Mouse (Mus musculus) urinary bladder, postnatal 4 days (tissue): Measurements from ENCODE around the gene 1700029J07Rik.

ENCODE experiments used
- DNase-seq, 2 experiments: peaks; one replicate each; pipeline ENCODE4 v3.0.0; 2021 to 2022; ENCODE audit warnings: low spot score in 2 of 2

The 1700029J07Rik gene

GRCm38 (mm10) chr8:45975126-45975836 is at the start of gene 1700029J07Rik, which contains the start of gene Ufsp2:
Gene 1700029J07Rik (minus strand): TSS chr8:45975252.
Gene Ufsp2 (plus strand): TSS chr8:45975528.
- DNase-seq, result peak; percentile 94 to 98

- no peak for DNase-seq
Observed at GRCm38 (mm10) chr8:46024392-46024791, 49.3 kb upstream of the 1700029J07Rik start.

DNA sequence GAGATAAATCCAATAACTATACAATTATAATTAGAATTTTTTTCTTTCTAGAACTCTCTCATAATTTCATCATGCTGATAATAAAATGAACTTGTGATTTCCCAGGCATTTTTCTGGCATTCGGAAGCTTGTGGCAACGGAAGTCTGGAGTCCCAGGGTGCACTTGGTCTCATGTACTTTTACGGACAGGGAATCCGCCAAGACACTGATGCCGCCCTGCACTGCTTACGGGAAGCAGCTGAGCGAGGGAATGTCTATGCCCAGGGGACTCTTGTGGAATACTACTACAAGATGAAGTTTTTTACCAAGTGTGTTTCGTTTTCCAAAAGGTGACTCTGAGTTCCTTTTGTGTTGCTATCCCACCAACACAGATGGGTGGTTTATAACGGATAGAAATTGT is 47.7 kb upstream of the 1700029J07Rik start:
- DNase-seq, result no peak

DNA sequence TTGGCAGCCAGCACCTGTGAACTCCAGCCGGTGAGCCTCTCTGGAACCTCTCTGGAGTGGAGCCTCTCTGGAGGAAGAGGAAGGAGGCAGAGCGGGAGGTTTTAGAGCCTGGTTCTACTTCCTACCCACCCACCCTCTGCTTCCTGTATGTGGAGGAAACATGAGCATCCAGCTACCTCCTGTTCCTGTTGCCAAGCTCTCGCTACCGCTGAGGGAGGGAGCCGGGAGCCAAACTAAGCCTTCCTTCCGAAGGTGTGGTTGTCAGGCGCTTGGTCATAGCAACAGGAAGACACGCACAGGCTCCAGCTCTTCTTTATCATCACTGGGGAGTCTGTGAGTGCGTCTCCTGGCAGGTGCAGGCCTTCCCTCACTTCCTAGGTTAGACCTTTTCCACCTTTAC is 47.2 kb upstream of the 1700029J07Rik start:
- DNase-seq, result no peak

- no peak for DNase-seq
Observed at GRCm38 (mm10) chr8:46010746-46011680, 36.0 kb upstream of the 1700029J07Rik start.

DNA sequence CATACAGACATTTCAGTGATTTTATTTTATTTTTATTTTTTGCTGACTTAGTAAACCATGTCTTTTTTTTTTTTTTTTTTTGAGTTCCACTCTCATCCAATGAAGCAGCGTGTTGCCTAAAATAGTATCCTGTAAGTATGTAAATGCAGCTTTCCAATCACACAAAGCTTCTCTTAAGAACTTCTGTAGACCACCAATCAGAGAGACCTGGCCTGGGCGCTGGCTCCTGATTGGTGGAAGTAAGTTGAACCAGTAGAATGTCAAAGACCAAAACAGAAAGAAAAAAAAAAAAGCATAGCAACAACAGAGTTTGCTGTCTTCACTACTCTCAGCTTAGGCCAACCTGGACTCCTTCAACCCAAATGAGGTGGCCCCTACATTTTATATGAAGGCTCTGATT is 35.3 kb upstream of the 1700029J07Rik start:
- DNase-seq, result no peak

DNA sequence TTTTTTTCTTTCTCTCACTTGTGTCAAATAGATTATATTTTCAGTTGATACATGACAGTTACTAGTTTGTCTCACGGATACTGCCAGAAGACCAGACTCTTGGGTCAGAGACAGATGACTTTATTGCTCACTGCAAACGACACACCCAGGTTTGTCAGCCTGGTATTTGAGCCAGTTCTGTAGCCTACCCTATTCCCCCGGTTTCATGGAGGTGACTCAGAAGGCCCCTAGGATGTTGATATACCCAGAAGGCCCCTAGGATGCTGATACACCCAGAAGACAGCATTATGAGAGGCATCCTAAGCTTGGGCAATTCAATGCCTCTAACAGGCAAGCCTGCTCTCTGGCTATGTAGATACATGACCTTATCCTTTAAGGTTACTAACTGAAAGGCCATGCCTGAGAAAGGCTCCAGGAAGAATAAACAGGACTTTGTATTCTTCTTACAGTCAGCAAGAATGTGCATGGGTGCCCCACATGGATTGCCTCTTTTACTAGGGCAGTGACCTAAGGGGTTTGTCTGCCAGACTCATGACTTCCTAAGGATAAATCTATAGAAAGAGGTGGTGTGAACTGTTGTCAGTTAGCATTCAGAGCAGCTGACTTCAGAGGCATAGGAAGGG is 32.1 kb upstream of the 1700029J07Rik start:
- DNase-seq, result no peak

DNA sequence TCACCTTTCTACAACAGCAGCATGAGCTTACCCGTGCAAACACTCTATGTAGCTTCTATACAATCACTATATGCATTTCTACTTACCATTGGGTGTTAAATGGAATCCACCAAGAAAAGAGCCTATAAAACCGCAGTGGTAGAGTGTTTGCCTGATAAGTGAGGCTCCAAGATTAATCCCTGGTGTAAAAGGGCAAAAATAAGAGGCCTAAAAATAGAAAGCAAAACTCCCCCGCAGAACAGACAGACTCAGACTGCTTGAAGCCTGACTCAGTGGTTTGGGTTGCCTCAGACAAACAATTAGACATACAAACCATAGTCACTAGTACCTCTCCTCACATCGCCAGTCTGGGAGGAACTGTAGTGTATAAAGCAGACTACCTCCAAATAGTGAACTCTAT is 30.5 kb upstream of the 1700029J07Rik start, which contains the start of gene Ankrd37:
Gene Ankrd37, minus strand, starts transcription at position 112 of the 400 bp plus-strand sequence.
- DNase-seq, result no peak

DNA sequence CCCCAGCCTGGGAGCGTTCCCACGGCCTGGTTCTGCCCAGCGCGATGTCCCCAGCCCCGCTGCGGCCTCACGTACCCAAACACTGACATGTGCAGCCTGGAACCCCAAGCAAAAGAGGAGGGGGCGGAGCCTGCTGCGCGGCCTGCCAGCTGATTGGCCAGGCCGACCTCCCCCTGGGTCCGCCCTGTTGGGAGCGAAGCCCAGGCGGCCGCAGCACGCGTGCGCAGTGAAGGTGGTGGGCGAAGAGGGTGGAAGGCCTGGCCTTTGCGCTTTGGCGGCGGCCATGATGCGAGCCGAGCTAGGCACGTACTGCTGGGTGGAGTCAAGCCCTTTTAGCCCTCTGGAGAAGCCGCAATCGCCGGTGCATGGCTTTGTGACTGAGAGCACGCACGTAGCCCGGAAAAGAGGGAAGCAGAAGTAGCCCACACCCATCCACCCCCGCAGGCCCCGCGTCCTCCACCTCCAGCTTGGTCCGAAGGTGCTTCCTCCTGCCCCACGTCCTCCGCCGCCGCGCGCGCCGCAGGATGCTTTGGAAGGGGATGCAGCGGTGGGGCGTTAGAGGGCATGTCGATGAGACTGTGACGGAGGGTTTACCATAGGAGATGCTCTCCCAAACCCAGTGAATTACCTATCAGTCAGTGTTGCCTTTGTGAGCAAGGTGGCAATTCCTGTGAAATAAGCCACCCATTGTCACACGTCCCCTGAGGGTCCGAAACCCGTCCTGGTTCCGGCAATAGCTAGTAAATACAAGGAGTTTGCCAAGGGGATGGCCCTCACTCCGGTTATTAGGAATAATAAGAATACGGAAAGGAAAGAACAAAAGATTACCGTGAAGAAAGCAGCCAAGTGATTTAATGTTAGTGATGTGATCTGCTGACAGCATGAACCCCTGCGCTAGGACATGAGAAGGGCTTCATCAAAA is 25.0 kb upstream of the 1700029J07Rik start:
- DNase-seq, result peak; percentile 99

DNA sequence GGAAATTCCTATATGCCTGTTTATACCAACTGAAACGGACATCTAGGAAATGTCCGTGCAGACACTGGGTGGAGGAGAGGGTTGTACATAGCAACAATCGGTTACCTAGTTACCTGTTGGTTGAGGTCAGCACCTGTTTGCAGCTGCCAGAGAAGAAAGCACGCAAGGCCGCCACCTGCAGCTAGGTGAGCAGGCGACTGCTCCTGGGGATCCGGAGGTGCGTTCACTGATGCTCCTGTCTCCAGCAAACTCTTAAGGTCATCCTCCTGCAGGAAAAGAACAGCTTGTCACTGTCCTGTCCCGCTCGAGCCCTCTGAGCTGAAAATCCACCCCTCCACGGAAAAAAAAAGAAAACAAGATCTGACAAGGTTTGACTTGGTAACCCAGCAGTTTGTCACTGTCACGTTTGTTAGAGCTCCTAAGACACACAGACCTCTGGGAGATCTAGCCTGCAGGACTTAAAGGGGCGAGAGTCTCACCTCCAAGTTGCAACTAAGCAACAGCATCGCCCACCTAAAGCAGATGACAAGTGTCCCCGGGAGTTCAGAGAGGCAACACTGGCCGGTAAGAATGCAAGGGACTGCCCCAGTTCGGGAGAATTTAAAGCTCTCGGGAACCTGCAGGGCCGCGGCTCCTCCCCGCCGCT is 24.2 kb upstream of the 1700029J07Rik start, which contains the start of gene Lrp2bp:
Gene Lrp2bp, plus strand, starts transcription at position 166 of the 646 bp plus-strand sequence.
- DNase-seq, result no peak

GRCm38 (mm10) chr8:45998228-45998627 is 23.2 kb upstream of the 1700029J07Rik start:
- no peak for DNase-seq

DNA sequence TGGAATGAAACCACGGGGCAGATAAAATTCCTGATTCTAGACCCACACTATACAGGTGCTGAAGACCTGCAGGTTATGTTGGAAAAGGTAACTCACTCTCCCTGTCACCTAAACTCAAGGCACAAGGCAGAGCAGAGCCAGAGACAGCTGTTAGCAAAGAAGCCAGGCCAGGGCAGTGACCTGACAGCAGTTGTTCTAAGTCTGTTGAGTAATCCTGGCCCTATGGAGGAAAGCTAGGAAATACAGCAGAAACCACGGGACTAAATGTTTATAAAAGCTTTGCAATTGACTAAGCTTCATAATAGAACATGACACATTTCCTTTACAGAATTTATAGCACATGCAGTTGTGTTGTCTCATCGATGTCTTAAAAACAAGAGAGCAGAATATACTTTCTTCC is 20.5 kb upstream of the 1700029J07Rik start:
- DNase-seq, result no peak

DNA sequence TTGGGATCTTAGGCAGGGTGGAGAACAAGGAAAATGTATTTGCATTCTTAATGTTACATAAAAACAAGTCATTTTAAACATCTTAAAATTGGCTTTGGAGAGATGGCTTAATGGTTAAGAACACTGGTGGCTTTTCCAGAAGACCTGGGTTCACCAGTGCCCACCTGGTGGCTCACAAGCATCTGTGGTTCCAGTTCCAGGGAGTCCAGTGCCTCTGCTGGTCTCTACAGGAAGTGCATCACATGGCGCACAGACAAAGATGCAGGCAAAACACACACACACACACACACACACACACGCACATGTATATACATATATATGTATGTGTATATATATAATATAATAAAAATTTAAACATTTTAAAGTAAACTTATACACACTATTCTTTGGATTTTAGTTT is 19.1 kb upstream of the 1700029J07Rik start:
- DNase-seq, result no peak

- no peak for DNase-seq
Observed at GRCm38 (mm10) chr8:45990631-45991310, 15.7 kb upstream of the 1700029J07Rik start.

- DNase-seq, result no peak
Observed at GRCm38 (mm10) chr8:45988189-45988588, 13.1 kb upstream of the 1700029J07Rik start.

DNA sequence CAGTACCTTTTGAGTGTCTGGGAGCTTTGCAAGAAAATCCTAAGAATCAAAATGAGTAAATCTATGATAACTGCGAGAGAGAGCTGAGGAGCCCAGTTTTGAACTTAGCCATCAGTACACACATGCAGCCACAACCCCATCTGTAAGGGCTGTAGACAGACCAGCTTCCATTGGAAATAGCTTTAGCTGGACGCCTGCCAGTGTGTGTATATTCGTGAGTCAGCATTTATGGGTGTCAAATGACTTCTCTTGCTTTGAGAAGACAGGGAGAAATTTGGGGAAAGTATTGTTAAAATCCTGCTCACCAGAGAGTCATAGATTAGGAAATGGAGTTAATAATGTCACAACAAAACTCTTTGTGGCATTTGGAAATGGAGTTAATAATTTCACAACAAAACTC is 11.6 kb upstream of the 1700029J07Rik start:
- no peak for DNase-seq

DNA sequence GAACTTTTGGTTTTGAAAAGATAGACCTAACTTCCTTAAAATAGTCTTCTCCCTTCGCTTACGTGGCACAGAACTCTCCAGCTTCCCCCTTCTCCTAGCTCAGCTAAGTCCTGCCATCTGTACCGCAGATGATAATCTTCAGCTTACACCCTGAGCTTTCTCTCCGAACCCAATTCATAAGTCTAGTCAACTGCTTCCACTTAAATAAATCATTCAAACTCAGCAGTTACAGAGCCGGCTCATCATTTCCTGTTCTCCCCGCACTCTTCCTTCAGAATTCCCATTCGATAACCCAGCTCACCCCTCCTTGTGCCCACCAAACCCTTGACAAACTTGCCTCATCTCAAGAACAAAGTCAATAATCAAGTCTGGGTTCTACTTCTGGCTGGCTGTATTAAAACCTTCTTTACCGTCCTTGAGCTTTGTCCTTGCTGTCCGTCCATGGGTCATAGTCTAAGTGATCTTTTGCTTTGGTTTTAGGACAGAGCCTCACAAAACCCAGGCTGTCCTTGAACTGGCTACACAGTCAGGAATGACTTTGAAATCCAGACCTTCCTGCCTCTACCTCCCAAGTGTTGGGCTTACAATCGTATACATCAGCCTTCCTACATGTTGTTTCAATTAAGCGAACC is 901 bp upstream of the 1700029J07Rik start:
- no peak for DNase-seq

- no peak for DNase-seq
Observed at GRCm38 (mm10) chr8:45973988-45974505, 1.0 kb downstream of the 1700029J07Rik start.

- no peak for DNase-seq
Observed at GRCm38 (mm10) chr8:45970894-45971293, 4.2 kb downstream of the 1700029J07Rik start.
